Mouse (Mus musculus): Measurements from ENCODE around the gene Shc2. TPM values are rescaled to one million over a fixed set of nuclear protein-coding genes. Genes with fewer than 3 reads are reported as not detected.

The Shc2 gene
- polyA plus RNA-seq, 1 experiment, result 2.7 TPM

GRCm38 (mm10) chr10:79578891-79579290 lies 58.8 kb downstream of the Shc2 start:
- Histone ChIP-seq H3K4me1 (ENCODE audit: control insufficient read depth, insufficient read depth, low read length) (no peaks in the 10 kb centered on the region), H3K4me3 (replicated peaks; ENCODE audit: extremely low read depth, low read depth, low read length) (no peak overlapping the region)
- DNase-seq, result no peak
- TF ChIP-seq CTCF (IDR thresholded peaks at IDR 0.05; ENCODE audit: insufficient read depth, low read length) (no peak), POLR2A (IDR thresholded peaks at IDR 0.05; ENCODE audit: borderline replicate concordance, extremely low read depth, low read depth, low read length) (no peak)
- WGBS, result 62% methylated on average over 7 of the region's 7 CpGs

DNA sequence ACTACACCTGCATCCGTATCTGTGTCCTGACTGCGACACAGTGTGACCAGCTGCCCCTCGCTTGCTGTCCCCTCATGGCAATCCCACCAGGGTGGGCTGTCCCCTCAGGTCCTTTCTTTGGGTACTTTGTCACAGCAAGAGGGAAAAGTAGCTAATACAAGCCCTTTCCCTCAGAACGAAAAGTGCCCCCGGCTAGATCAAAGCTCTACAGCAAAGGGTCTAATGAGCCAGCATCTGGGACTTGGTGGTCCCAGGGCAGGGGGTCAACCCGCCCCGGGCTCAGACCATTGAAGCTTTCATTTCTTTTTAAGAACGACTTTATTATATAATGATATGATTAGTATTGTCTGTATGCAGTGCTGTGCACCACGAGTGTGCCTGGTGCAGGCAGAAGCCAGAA lies 59.4 kb downstream of the Shc2 start:
- 69% methylated on average over 9 of the region's 9 CpGs for WGBS
- Histone ChIP-seq H3K4me1 (ENCODE audit: control insufficient read depth, insufficient read depth, low read length) (no peaks in the 10 kb centered on the region), H3K4me3 (replicated peaks; ENCODE audit: extremely low read depth, low read depth, low read length) (no peak overlapping the region)
- TF ChIP-seq POLR2A (IDR thresholded peaks at IDR 0.05; ENCODE audit: borderline replicate concordance, extremely low read depth, low read depth, low read length) (no peak), CTCF (IDR thresholded peaks at IDR 0.05; ENCODE audit: insufficient read depth, low read length) (no peak)
- no peak for DNase-seq

DNA sequence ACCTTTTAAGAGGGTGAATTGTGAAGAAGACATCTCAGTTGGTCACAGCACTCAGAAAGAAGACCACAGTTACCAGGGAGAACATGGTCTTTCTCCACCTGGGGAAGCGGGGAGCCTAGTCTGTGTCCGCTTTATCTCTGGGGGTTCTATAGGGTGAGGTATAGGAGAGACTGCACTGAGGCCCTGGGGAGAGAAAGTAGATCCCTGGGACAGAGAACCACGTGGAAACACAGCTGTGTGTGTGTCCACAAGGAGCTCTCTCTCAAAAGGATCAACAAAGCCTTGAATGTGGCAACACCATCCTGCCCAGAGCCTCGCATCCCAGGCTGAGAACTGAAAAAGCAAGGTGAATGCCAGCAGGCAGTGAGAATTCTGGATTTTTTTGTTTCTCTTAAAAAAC lies 60.3 kb downstream of the Shc2 start:
- H3K4me3 ChIP-seq (replicated peaks; ENCODE audit: extremely low read depth, low read depth, low read length), result no peak overlapping the region
- TF ChIP-seq CTCF (IDR thresholded peaks at IDR 0.05; ENCODE audit: insufficient read depth, low read length) (no peak), POLR2A (IDR thresholded peaks at IDR 0.05; ENCODE audit: borderline replicate concordance, extremely low read depth, low read depth, low read length) (no peak)
- H3K4me1 ChIP-seq (ENCODE audit: control insufficient read depth, insufficient read depth, low read length), result no peaks in the 10 kb centered on the region
- DNase-seq, result no peak
- 71% methylated on average over 4 of the region's 4 CpGs for WGBS

DNA sequence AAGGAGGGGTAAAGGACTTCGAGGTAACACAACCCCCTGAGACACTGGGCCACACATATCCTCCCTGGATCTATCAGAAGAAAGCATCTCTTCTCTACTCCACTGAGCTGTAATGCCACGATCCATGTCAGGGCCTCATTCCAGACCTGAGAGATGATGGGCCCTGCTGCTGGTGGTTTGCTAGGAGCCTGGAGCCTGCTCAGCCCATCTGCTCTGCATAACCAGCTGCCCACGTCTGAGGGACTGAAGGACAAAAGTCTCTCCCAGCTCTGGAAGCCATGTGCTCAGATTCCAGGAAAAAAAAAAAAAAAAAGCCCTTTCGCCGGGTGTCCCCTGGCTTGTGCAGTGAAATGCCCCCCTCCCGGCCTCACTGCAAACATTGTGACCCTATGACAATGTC lies 62.0 kb downstream of the Shc2 start:
- Histone ChIP-seq H3K4me3 (replicated peaks; ENCODE audit: extremely low read depth, low read depth, low read length) (no peak overlapping the region), H3K4me1 (ENCODE audit: control insufficient read depth, insufficient read depth, low read length) (no peaks in the 10 kb centered on the region)
- 73% methylated on average over 6 of the region's 6 CpGs for WGBS
- no peak for TF ChIP-seq POLR2A (IDR thresholded peaks at IDR 0.05; ENCODE audit: borderline replicate concordance, extremely low read depth, low read depth, low read length)
- TF ChIP-seq CTCF (IDR thresholded peaks at IDR 0.05; ENCODE audit: insufficient read depth, low read length), result no peak
- DNase-seq, result no peak

- Histone ChIP-seq H3K4me1 (ENCODE audit: control insufficient read depth, insufficient read depth, low read length) (no peaks in the 10 kb centered on the region), H3K4me3 (replicated peaks; ENCODE audit: extremely low read depth, low read depth, low read length) (no peak overlapping the region)
- no peak for DNase-seq
- WGBS, result 84% methylated on average over 6 of the region's 6 CpGs
- TF ChIP-seq CTCF (IDR thresholded peaks at IDR 0.05; ENCODE audit: insufficient read depth, low read length) (no peak), POLR2A (IDR thresholded peaks at IDR 0.05; ENCODE audit: borderline replicate concordance, extremely low read depth, low read depth, low read length) (no peak)
Measured at GRCm38 (mm10) chr10:79574796-79575195, 62.9 kb downstream of the Shc2 start.

DNA sequence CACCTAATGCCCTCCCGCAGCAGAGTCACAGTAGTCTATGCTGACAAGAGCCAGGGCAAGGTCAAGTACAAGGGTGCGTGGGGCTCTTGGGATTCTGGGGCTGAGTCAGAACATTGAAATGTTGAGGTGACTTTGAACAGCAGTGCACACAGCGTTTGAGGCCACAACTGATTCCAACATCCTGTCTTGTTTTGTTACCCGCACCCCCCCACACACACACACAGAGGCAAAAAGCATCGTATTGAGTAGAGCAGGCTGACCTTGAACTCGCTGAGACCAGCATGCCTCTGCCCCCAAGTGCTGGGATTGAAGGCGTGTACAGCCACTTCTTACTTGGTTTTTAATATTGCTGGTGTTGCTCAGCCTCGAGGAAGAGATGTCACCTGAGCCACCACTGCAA lies 63.4 kb downstream of the Shc2 start:
- Histone ChIP-seq H3K4me3 (replicated peaks; ENCODE audit: extremely low read depth, low read depth, low read length) (no peak overlapping the region), H3K4me1 (ENCODE audit: control insufficient read depth, insufficient read depth, low read length) (no peaks in the 10 kb centered on the region)
- TF ChIP-seq CTCF (IDR thresholded peaks at IDR 0.05; ENCODE audit: insufficient read depth, low read length), result no peak
- TF ChIP-seq POLR2A (IDR thresholded peaks at IDR 0.05; ENCODE audit: borderline replicate concordance, extremely low read depth, low read depth, low read length), result no peak
- WGBS, result 69% methylated on average over 8 of the region's 8 CpGs
- DNase-seq, result no peak

DNA sequence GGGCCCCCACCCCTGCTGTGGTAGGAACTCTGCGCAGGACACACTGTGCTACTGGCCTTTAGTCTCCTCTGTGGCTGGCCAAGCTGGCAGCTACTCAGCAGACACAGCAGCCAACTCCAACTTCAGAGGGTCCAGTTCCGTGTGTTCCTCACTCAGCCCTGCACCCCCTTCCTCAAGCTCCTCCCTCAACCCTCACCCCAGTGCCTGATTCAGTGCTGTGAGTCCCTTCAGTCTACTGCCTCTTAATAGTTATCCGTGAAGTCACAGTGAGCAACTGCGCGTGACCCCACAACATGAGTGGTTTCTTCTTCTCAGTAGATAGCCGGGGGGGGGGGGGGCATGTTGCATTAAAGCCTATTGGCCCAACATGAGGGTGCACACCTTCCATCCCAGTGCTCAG lies 64.1 kb downstream of the Shc2 start:
- DNase-seq, result no peak

DNA sequence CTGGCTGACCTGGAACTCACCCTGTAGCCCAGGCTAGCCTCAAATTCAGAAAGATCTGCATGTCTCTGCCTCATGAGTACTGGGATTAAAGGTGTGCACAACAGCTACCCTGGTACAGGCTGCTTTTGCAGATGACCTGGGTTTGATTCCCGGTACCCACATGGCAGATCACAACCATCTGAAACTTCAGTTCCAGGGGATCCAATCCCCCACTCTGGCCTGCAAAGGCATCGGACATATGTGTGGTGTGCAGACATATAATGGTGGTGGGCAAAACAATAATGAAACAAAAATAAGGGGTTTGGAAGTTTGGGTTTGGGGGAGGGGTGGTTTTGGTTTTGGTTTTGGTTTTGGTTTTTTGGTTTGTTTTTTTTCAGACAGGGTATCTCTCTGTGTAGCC lies 66.4 kb downstream of the Shc2 start:
- no peak for TF ChIP-seq CTCF (IDR thresholded peaks at IDR 0.05; ENCODE audit: insufficient read depth, low read length)
- TF ChIP-seq POLR2A (IDR thresholded peaks at IDR 0.05; ENCODE audit: borderline replicate concordance, extremely low read depth, low read depth, low read length), result no peak
- DNase-seq, result no peak
- Histone ChIP-seq H3K4me1 (ENCODE audit: control insufficient read depth, insufficient read depth, low read length) (no peaks in the 10 kb centered on the region), H3K4me3 (replicated peaks; ENCODE audit: extremely low read depth, low read depth, low read length) (no peak overlapping the region)
- WGBS, result 94% methylated on average over 2 of the region's 2 CpGs

More for the DNA sequence above, 64.1 kb downstream of the Shc2 start:
- H3K4me3 ChIP-seq (replicated peaks; ENCODE audit: extremely low read depth, low read depth, low read length), result no peak overlapping the region
- H3K4me1 ChIP-seq (ENCODE audit: control insufficient read depth, insufficient read depth, low read length), result no peaks in the 10 kb centered on the region
- TF ChIP-seq CTCF (IDR thresholded peaks at IDR 0.05; ENCODE audit: insufficient read depth, low read length), result no peak
- 86% methylated on average over 6 of the region's 6 CpGs for WGBS

- no peak for DNase-seq
- TF ChIP-seq POLR2A (IDR thresholded peaks at IDR 0.05; ENCODE audit: borderline replicate concordance, extremely low read depth, low read depth, low read length) (no peak), CTCF (IDR thresholded peaks at IDR 0.05; ENCODE audit: insufficient read depth, low read length) (no peak)
- no peaks in the 10 kb centered on the region for H3K4me1 ChIP-seq (ENCODE audit: control insufficient read depth, insufficient read depth, low read length)
- no peak overlapping the region for H3K4me3 ChIP-seq (replicated peaks; ENCODE audit: extremely low read depth, low read depth, low read length)
- 85% methylated on average over 5 of the region's 5 CpGs for WGBS
Measured at GRCm38 (mm10) chr10:79569921-79570320, 67.8 kb downstream of the Shc2 start.

Other genes with a start within 250 kb of the Shc2 start
- gene Vmn2r83, start 169.2 kb downstream of the Shc2 start, polyA plus RNA-seq (2012; rRNA removed), result not detected in 2 replicates
- gene Plpp2, start 104.1 kb downstream of the Shc2 start, polyA plus RNA-seq (2012; rRNA removed), result 27.9 and 30.4 TPM in 2 replicates
- gene Mier2, start 82.7 kb downstream of the Shc2 start, polyA plus RNA-seq (2012; rRNA removed), result 62.5 and 71.8 TPM in 2 replicates
- gene Theg, start 50.6 kb downstream of the Shc2 start, polyA plus RNA-seq (2012; rRNA removed), result not detected in 2 replicates
- not detected in 2 replicates for gene C2cd4c, start 23.9 kb downstream of the Shc2 start, polyA plus RNA-seq (2012; rRNA removed)
- not detected in 2 replicates for gene Odf3l2, start 7.8 kb upstream of the Shc2 start, polyA plus RNA-seq (2012; rRNA removed)
- gene Madcam1, start 26.6 kb upstream of the Shc2 start, polyA plus RNA-seq (2012; rRNA removed), result 0.13 TPM in 1 of 2 replicates, not detected in the other
- gene Tpgs1, start 31.5 kb upstream of the Shc2 start, polyA plus RNA-seq (2012; rRNA removed), result 70.4 and 84.7 TPM in 2 replicates
- 112 and 121 TPM in 2 replicates for gene Cdc34, start 44.3 kb upstream of the Shc2 start, polyA plus RNA-seq (2012; rRNA removed)
- gene Gzmm, start 51.1 kb upstream of the Shc2 start, polyA plus RNA-seq (2012; rRNA removed), result 1.5 and 1.6 TPM in 2 replicates
- 684 and 692 TPM in 2 replicates for gene Bsg, start 66.6 kb upstream of the Shc2 start, polyA plus RNA-seq (2012; rRNA removed)
- 3.0 and 3.9 TPM in 2 replicates for gene Hcn2, start 78.7 kb upstream of the Shc2 start, polyA plus RNA-seq (2012; rRNA removed)
- gene Polrmt, start 108.7 kb upstream of the Shc2 start, polyA plus RNA-seq (2012; rRNA removed), result 42.0 and 46.2 TPM in 2 replicates
- 0.10 and 1.0 TPM in 2 replicates for gene Fgf22, start 117.2 kb upstream of the Shc2 start, polyA plus RNA-seq (2012; rRNA removed)
- gene Rnf126, start 129.0 kb upstream of the Shc2 start, polyA plus RNA-seq (2012; rRNA removed), result 103 and 134 TPM in 2 replicates
- 65.8 and 72.7 TPM in 2 replicates for gene Fstl3, start 139.4 kb upstream of the Shc2 start, polyA plus RNA-seq (2012; rRNA removed)
- 0.20 TPM in 1 of 2 replicates, not detected in the other for gene Prss57, start 153.0 kb upstream of the Shc2 start, polyA plus RNA-seq (2012; rRNA removed)
- gene Palm, start 155.7 kb upstream of the Shc2 start, polyA plus RNA-seq (2012; rRNA removed), result 34.2 and 38.5 TPM in 2 replicates
- 4.0 and 4.8 TPM in 2 replicates for gene Misp, start 183.1 kb upstream of the Shc2 start, polyA plus RNA-seq (2012; rRNA removed)
- gene Ptbp1, start 216.5 kb upstream of the Shc2 start, polyA plus RNA-seq (2012; rRNA removed), result 224 and 265 TPM in 2 replicates
- 3.6 and 5.0 TPM in 2 replicates for gene Prtn3, start 236.6 kb upstream of the Shc2 start, polyA plus RNA-seq (2012; rRNA removed)
- 8.4 and 8.9 TPM in 2 replicates for gene Plppr3, start 236.7 kb upstream of the Shc2 start, polyA plus RNA-seq (2012; rRNA removed)
- 0.11 and 0.85 TPM in 2 replicates for gene Elane, start 248.3 kb upstream of the Shc2 start, polyA plus RNA-seq (2012; rRNA removed)